Mouse (Mus musculus): Measurements from ENCODE around the gene Tnrc6a.

GRCm38 (mm10) chr7:123083441-123084123 is 40.1 kb upstream of the Tnrc6a start:
- TF ChIP-seq HCFC1 (IDR thresholded peaks at IDR 0.05; ENCODE audit: borderline replicate concordance, insufficient read depth, low read length), result no peak
- no peak for TF ChIP-seq MAFK (IDR thresholded peaks at IDR 0.05; ENCODE audit: insufficient read depth, low read depth, low read length)

Data from ES-E14 (cell line).